Mouse (Mus musculus) left cerebral cortex, adult 2 months (tissue): ENCODE data around the gene Trappc12. TPM values are rescaled to one million over a fixed set of nuclear protein-coding genes. Genes with fewer than 3 reads are reported as not detected.
A peak's percentile ranks its signal among the peaks of the same experiment; 100 is the strongest.
"Not testable (repeated sequence)": the region's sequence is repeated elsewhere in the genome, so short reads cannot be mapped to it uniquely, and the experiment has no call there.

Experiments
- DNase-seq, 2 experiments: peaks; one replicate each; pipeline ENCODE4 v3.0.0; 2021 to 2022; ENCODE audit warnings: low spot score in 2 of 2, mixed read lengths in 1 of 2; ENCODE audit errors: extremely low spot score in 1 of 2
- H3K27ac ChIP-seq: fragments of 200-600 bp; 2 replicates; pipeline ENCODE4 v1.8.1; 2022
- H3K4me3 ChIP-seq: fragments of 200-600 bp; 2 replicates; pipeline ENCODE4 v1.8.1; 2022
- CTCF ChIP-seq: fragments of 200-600 bp; IDR thresholded peaks from 2 replicates; pipeline ENCODE4 v1.8.1; 2022; ENCODE audit warnings: antibody characterized with exemption, mild to moderate bottlenecking, moderate library complexity
- intact Hi-C: fragments of 180-260 bp; cut with DNase I; formaldehyde crosslinking; loops from one replicate; pipeline ENCODE4 v1.15.1; 2025
- total RNA-seq, 2 experiments: library from RNA; stranded (reverse); gene quantifications; 2 replicates each; pipeline ENCODE4 v1.2.3; 2021

Gene Trappc12
- total RNA-seq, 2 experiments from 2014 or later = 61.4 to 63.0 TPM

- intact Hi-C loops = loop anchor here (5.0 kb wide), 1 partner anchor 68 kb away; no protein-coding TSS in a partner anchor
- DNase-seq = no peak
- Histone ChIP-seq H3K4me3 (no peak overlapping the region), H3K27ac (no peak overlapping the region)
- TF ChIP-seq CTCF = no peak
These were observed 29.9 kb upstream of the Trappc12 start for GRCm38 (mm10) chr12:28780180-28780579.

- H3K27ac ChIP-seq = peak overlapping the region; percentile 38
- TF ChIP-seq CTCF = no peak
- no peak for DNase-seq
- H3K4me3 ChIP-seq = no peak overlapping the region
- intact Hi-C loops = loop anchor here (2.0 kb wide), 1 partner anchor 55 kb away; no protein-coding TSS in a partner anchor
These were observed 25.4 kb upstream of the Trappc12 start for GRCm38 (mm10) chr12:28775627-28776026.

GRCm38 (mm10) chr12:28775120-28775519, 24.8 kb upstream of the Trappc12 start:
- H3K27ac ChIP-seq = peak overlapping the region; percentile 38
- intact Hi-C loops = loop anchor here (2.0 kb wide), 1 partner anchor 56 kb away; no protein-coding TSS in a partner anchor
- H3K4me3 ChIP-seq = no peak overlapping the region
- DNase-seq = no peak
- TF ChIP-seq CTCF = no peak

- Histone ChIP-seq H3K4me3 (no peak overlapping the region), H3K27ac (no peak overlapping the region)
- no peak for DNase-seq
- peak; percentile 51 for TF ChIP-seq CTCF
- intact Hi-C loops = loop anchor here (2.0 to 5.0 kb wide), 2 partner anchors 57 to 198 kb away; no protein-coding TSS in a partner anchor
These were observed 23.5 kb upstream of the Trappc12 start for GRCm38 (mm10) chr12:28773815-28774214.

GRCm38 (mm10) chr12:28769953-28770352, 19.7 kb upstream of the Trappc12 start:
- no peak for DNase-seq
- Histone ChIP-seq H3K4me3 (no peak overlapping the region), H3K27ac (no peak overlapping the region)
- intact Hi-C loops = loop anchor here (5.0 kb wide), 1 partner anchor 202 kb away; no protein-coding TSS in a partner anchor
- TF ChIP-seq CTCF = no peak

GRCm38 (mm10) chr12:28756019-28756418, 5.7 kb upstream of the Trappc12 start:
- TF ChIP-seq CTCF = no peak
- DNase-seq = no peak
- Histone ChIP-seq H3K27ac (no peak overlapping the region), H3K4me3 (no peak overlapping the region)
- intact Hi-C loops = no loop called here

- peak; percentile 84 to 86 for DNase-seq
- Histone ChIP-seq H3K27ac (peak within 1 kb of the TSS; percentile 77), H3K4me3 (peak within 1 kb of the TSS; percentile 86)
- intact Hi-C loops = loop anchor here (2.0 to 5.0 kb wide), 2 partner anchors 49 to 163 kb away; no protein-coding TSS in a partner anchor
- no peak for TF ChIP-seq CTCF
These were observed 1.4 kb upstream of the Trappc12 start, which contains the start of gene Eipr1 for GRCm38 (mm10) chr12:28751508-28752263. Eipr1 (plus strand) TSS chr12:28751803.

GRCm38 (mm10) chr12:28750876-28751275, 604 bp upstream of the Trappc12 start:
- Histone ChIP-seq H3K4me3 (peak overlapping the region; percentile 65), H3K27ac (peak overlapping the region; percentile 77; the same call in 1 of the 2 replicates)
- intact Hi-C loops = loop anchor here (1.0 to 5.0 kb wide), 3 partner anchors 49 to 162 kb away; no protein-coding TSS in a partner anchor
- no peak for TF ChIP-seq CTCF
- DNase-seq = no peak

GRCm38 (mm10) chr12:28743328-28743727, 6.9 kb downstream of the Trappc12 start:
- intact Hi-C loops = no loop called here

GRCm38 (mm10) chr12:28735293-28735692, 15.0 kb downstream of the Trappc12 start:
- no peak for TF ChIP-seq CTCF
- intact Hi-C loops = no loop called here
- no peak for DNase-seq

More at GRCm38 (mm10) chr12:28743328-28743727, 6.9 kb downstream of the Trappc12 start:
- no peak for DNase-seq
- H3K4me3 ChIP-seq = no peak overlapping the region
- no peak overlapping the region for H3K27ac ChIP-seq
- no peak for TF ChIP-seq CTCF

GRCm38 (mm10) chr12:28734271-28734670, 16.0 kb downstream of the Trappc12 start:
- no peak for TF ChIP-seq CTCF
- Histone ChIP-seq H3K27ac (no peak overlapping the region), H3K4me3 (no peak overlapping the region)
- intact Hi-C loops = no loop called here
- no peak for DNase-seq

More at GRCm38 (mm10) chr12:28735293-28735692, 15.0 kb downstream of the Trappc12 start:
- Histone ChIP-seq H3K27ac (no peak overlapping the region), H3K4me3 (no peak overlapping the region)

- H3K27ac ChIP-seq, H3K4me3 ChIP-seq, DNase-seq, intact Hi-C loops: not testable (repeated sequence)
These were observed 16.6 kb downstream of the Trappc12 start for GRCm38 (mm10) chr12:28733520-28734245.
